Mouse (Mus musculus) activated CD4-positive, CD25-positive, alpha-beta regulatory T cell, adult 9 weeks (primary cell): ENCODE data around the gene Rgs13. TPM values are rescaled to one million over a fixed set of nuclear protein-coding genes. Genes with fewer than 3 reads are reported as not detected.

Experiments
- polyA plus RNA-seq: library from polyadenylated mRNA; unstranded; fragments of 100-300 nt; shearing (Covaris generic); gene quantifications from one replicate; pipeline ENCODE4 v1.2.1, GENCODE M21; 2017

Rgs13 gene
- polyA plus RNA-seq, result 0.18 TPM

DNA sequence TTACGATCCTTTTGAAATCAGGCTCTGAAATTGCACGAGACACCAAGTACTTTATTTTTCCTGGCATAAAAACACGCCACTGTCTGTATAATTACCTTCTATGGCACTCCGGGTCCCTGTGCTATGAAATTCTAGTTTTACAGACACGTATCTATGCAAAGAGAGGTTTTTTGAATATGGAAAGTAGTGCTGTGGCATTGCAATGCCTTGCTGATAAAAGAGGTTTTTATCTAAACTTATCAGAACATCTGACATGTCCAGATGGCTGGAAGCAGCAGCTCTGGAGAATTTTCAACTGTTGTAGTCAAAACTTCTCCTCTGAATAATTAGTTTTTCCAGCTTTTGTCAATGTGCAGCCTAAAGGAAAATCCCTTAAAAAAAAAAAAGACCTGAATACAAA, at the start of gene Rgs13:
Gene Rgs13, minus strand, starts transcription at position 207 of the 400 bp plus-strand sequence.

Other genes with a start within 250 kb of the Rgs13 start
- gene Rgs2, start 173.2 kb downstream of the Rgs13 start, polyA plus RNA-seq, result 50.7 TPM
- 412 TPM for gene Rgs1, start 71.9 kb upstream of the Rgs13 start, polyA plus RNA-seq